In the genomic region with DNA sequence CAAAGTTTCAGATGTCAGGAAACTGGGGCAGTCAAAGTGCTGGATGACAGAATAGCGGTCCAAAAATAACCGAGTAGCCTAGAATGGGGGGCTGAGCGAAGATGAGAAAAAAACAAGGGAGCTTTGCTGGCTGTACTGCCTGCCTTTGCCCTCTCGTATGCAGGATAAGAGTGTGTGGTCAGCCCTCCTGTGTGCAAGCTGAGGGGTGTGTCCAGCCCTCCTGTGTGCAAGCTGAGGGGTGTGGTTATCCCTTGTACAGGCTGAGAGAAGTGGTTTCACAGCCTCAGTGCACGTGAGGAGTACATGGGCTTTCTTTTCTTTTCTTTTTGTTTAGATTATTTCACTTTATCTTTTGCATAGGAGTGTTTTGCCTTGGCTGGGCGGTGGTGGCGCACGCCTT, we compare ENCODE assay signal across 15 mouse cellular contexts. TPM values are rescaled to one million over a fixed set of nuclear protein-coding genes. Genes with fewer than 3 reads are reported as not detected.
DNase-seq lines count a peak whose midpoint lies in the region; ATAC-seq and TF ChIP-seq lines count a peak whose summit lies in the region.
"Had no signal": no experiment of that assay in that cellular context is flagged by ENCODE, and none has a peak within 500 bp of the region (broad histone marks: within the 10 kb centered on the region; RNA-seq: fewer than 3 reads in every experiment).

No protein-coding gene starts in this region.

- H3K4me3 ChIP-seq in gastrocnemius, adult 2 months, result no peak overlapping the region
- H3K4me3 ChIP-seq in liver, postnatal 0 days (ENCODE audit: low read depth, low read length), result no peak overlapping the region
- H3K4me3 ChIP-seq in MEL (ENCODE audit: control insufficient read depth in 1 of 2, insufficient read depth in 1 of 2, low read depth in 2 of 2, low read length in 2 of 2), result no peak overlapping the region
- H3K4me3 ChIP-seq in megakaryocyte, embryonic 14.5 days (replicated peaks), result peak overlapping the region; percentile 20
- H3K4me3 ChIP-seq: limb, embryonic 12.5 days had no signal

- WGBS in liver, postnatal 0 days (ENCODE audit: insufficient replicate concordance), result 56% methylated on average over 8 of the region's 8 CpGs

- H3K27ac ChIP-seq in gastrocnemius, adult 2 months, result no peak overlapping the region; the same call in 1 of the 2 replicates
- no peak overlapping the region for H3K27ac ChIP-seq in liver, postnatal 0 days (ENCODE audit: low read depth)
- no peak overlapping the region for H3K27ac ChIP-seq in MEL (ENCODE audit: control insufficient read depth, low read depth, low read length)
- H3K27ac ChIP-seq: limb, embryonic 12.5 days; macrophage had no signal

- TF ChIP-seq POLR2A in MEL (IDR thresholded peaks at IDR 0.05; ENCODE audit: control insufficient read depth in 1 of 2, insufficient read depth in 1 of 2, low read depth in 1 of 2, low read length in 2 of 2, poor library complexity in 1 of 2), result no peak

- no peaks in the 10 kb centered on the region for H3K9me3 ChIP-seq in liver, postnatal 0 days (ENCODE audit: low read length)
- no peaks in the 10 kb centered on the region for H3K9me3 ChIP-seq in MEL (replicated peaks; ENCODE audit: insufficient read depth, low read length)
- no peaks in the 10 kb centered on the region for H3K9me3 ChIP-seq in megakaryocyte, embryonic 14.5 days
- H3K9me3 ChIP-seq: limb, embryonic 12.5 days had no signal

- intact Hi-C loops in gastrocnemius, adult 2 months (cut with DNase I), result no loop called here

- H3K9ac ChIP-seq in liver, postnatal 0 days (replicated peaks), result no peak overlapping the region
- no peak overlapping the region for H3K9ac ChIP-seq in MEL (ENCODE audit: control insufficient read depth, low read depth, low read length, poor library complexity, severe bottlenecking)
- H3K9ac ChIP-seq: limb, embryonic 12.5 days had no signal

- H3K79me2 ChIP-seq in MEL (ENCODE audit: control insufficient read depth, insufficient read depth, low read length, poor library complexity), result no peaks in the 10 kb centered on the region

- no peak for TF ChIP-seq RAD21 in MEL (IDR thresholded peaks at IDR 0.05; ENCODE audit: low read depth, low read length)

- H3K36me3 ChIP-seq in liver, postnatal 0 days (replicated peaks; ENCODE audit: insufficient read depth, low read length), result no peaks in the 10 kb centered on the region
- H3K36me3 ChIP-seq in MEL (ENCODE audit: control insufficient read depth in 1 of 2, insufficient read depth in 2 of 2, low read length in 2 of 2), result no peaks in the 10 kb centered on the region
- H3K36me3 ChIP-seq in megakaryocyte, embryonic 14.5 days (replicated peaks; ENCODE audit: low read length), result no peaks in the 10 kb centered on the region
- H3K36me3 ChIP-seq: limb, embryonic 12.5 days had no signal

- no peak for TF ChIP-seq EP300 in liver, postnatal 0 days (IDR thresholded peaks at IDR 0.05; ENCODE audit: low read depth)
- TF ChIP-seq EP300 in MEL (IDR thresholded peaks at IDR 0.05; ENCODE audit: low read depth in 1 of 2, low read length in 2 of 2), result no peak

- H3K27me3 ChIP-seq in liver, postnatal 0 days (ENCODE audit: insufficient read depth, low read length), result no peaks in the 10 kb centered on the region
- no peaks in the 10 kb centered on the region for H3K27me3 ChIP-seq in MEL (ENCODE audit: control insufficient read depth in 1 of 2, insufficient read depth in 2 of 2, low read length in 2 of 2)
- peaks cover 2% of the 10 kb centered on the region for H3K27me3 ChIP-seq in megakaryocyte, embryonic 14.5 days (replicated peaks)
- H3K27me3 ChIP-seq: limb, embryonic 12.5 days had no signal

- DNase-seq in gastrocnemius, adult 2 months, result peak; percentile 34
- no peak for DNase-seq in gastrocnemius, postnatal 10 days
- no peak for DNase-seq in liver, postnatal 0 days
- DNase-seq in liver (no peak), MEL (ENCODE audit: low read depth, low spot score) (no peak)
- no peak for DNase-seq in right cerebral cortex, postnatal 4 days
- DNase-seq in embryo, embryonic 10.5 days (ENCODE audit: low spot score), result no peak
- DNase-seq: B cell, adult 2 months; cerebellum, adult 2 months; embryo, embryonic 11 days; kidney, adult 11 months; thymus, adult 18-20 months had no signal

- TF ChIP-seq CTCF in gastrocnemius, adult 2 months (IDR thresholded peaks at IDR 0.05), result no peak
- TF ChIP-seq CTCF in liver, postnatal 0 days (IDR thresholded peaks at IDR 0.05; ENCODE audit: low read depth), result no peak
- no peak for TF ChIP-seq CTCF in MEL (IDR thresholded peaks at IDR 0.05 in 2 of 3, conservative IDR thresholded peaks at IDR 0.05 in 1 of 3; ENCODE audit: control insufficient read depth in 1 of 3, insufficient read depth in 1 of 3, low read depth in 2 of 3, low read length in 3 of 3, poor library complexity in 1 of 3, severe bottlenecking in 1 of 3)

- H3K4me1 ChIP-seq in liver, postnatal 0 days (ENCODE audit: insufficient read depth), result no peaks in the 10 kb centered on the region
- H3K4me1 ChIP-seq in MEL (ENCODE audit: control insufficient read depth in 1 of 2, insufficient read depth in 2 of 2, low read length in 2 of 2), result no peaks in the 10 kb centered on the region; a peak in 2 of 4 replicates
- peaks cover 39% of the 10 kb centered on the region for H3K4me1 ChIP-seq in megakaryocyte, embryonic 14.5 days

- peak; percentile 38 for ATAC-seq in liver, postnatal 0 days

- H3K4me2 ChIP-seq in liver, postnatal 0 days (ENCODE audit: low read depth, low read length), result no peak overlapping the region
- H3K4me2 ChIP-seq: limb, embryonic 12.5 days had no signal

TF ChIP-seq in MEL, 35 proteins besides CTCF, POLR2A, EP300 and RAD21:
- TF ChIP-seq JUND (IDR thresholded peaks at IDR 0.05; ENCODE audit: low read depth, low read length), result no peak
- TF ChIP-seq BHLHE40 (IDR thresholded peaks at IDR 0.05; ENCODE audit: borderline replicate concordance, low read depth, low read length), result peak; percentile 38; the same call in 1 of the 2 replicates

RNA-seq across cellular contexts. Expression of a gene that starts 22.6 kb away (rescaled TPM):
- total RNA-seq in gastrocnemius, adult 2 months (2021), result under 1 TPM; 0.17 to 0.41 TPM
- total RNA-seq in gastrocnemius, postnatal 10 days (2021), result 1 to 10 TPM; 2.7 to 3.9 TPM
- polyA plus RNA-seq in liver, postnatal 0 days (2015; fragmentation: Nextera tagmentation; extraction: Ambion mirVana), result 3.3 and 4.4 TPM in 2 replicates
- 10.9 and 13.4 TPM in 2 replicates for total RNA-seq in MEL (2012; rRNA removed)
- polyA plus RNA-seq in MEL (2012; ENCODE audit: insufficient read depth in 1 of 2, insufficient read length in 2 of 2, low read depth in 1 of 2, low replicate concordance in 2 of 2, missing spikeins in 1 of 2), result 10 to 100 TPM in 1 of 2 experiments, not detected in 1; 10.7 TPM
- polyA plus RNA-seq in megakaryocyte, embryonic 14.5 days (2012; ENCODE audit: insufficient read depth, low replicate concordance), result 2.3 and 4.1 TPM in 2 replicates

RNA-seq across cellular contexts. Expression of a gene that starts 33.2 kb away (rescaled TPM):
- 10 to 100 TPM; 15.5 to 20.1 TPM for total RNA-seq in gastrocnemius, adult 2 months (2021)
- 10 to 100 TPM; 26.5 to 30.5 TPM for total RNA-seq in gastrocnemius, postnatal 10 days (2021)
- 2.7 and 2.9 TPM in 2 replicates for polyA plus RNA-seq in liver, postnatal 0 days (2015; fragmentation: Nextera tagmentation; extraction: Ambion mirVana)
- 66.8 and 75.4 TPM in 2 replicates for total RNA-seq in MEL (2012; rRNA removed)
- polyA plus RNA-seq in MEL (2012; ENCODE audit: insufficient read depth in 1 of 2, insufficient read length in 2 of 2, low read depth in 1 of 2, low replicate concordance in 2 of 2, missing spikeins in 1 of 2), result 100 to 1,000 TPM in 1 of 2 experiments, not detected in 1; 150 TPM
- polyA plus RNA-seq in megakaryocyte, embryonic 14.5 days (2012; ENCODE audit: insufficient read depth, low replicate concordance), result 164 and 277 TPM in 2 replicates

RNA-seq across cellular contexts. Expression of a gene that starts 54.5 kb away (rescaled TPM):
- total RNA-seq in gastrocnemius, adult 2 months (2021), result 1 to 10 TPM; 3.0 to 3.5 TPM
- 10 to 100 TPM in 1 of 2 experiments, 1 to 10 TPM in 1; 8.2 to 11.8 TPM for total RNA-seq in gastrocnemius, postnatal 10 days (2021)
- 0.19 and 0.33 TPM in 2 replicates for polyA plus RNA-seq in liver, postnatal 0 days (2015; fragmentation: Nextera tagmentation; extraction: Ambion mirVana)
- 2.7 TPM in 2 replicates for total RNA-seq in MEL (2012; rRNA removed)
- 10 to 100 TPM in 1 of 2 experiments, not detected in 1; 24.6 TPM for polyA plus RNA-seq in MEL (2012; ENCODE audit: insufficient read depth in 1 of 2, insufficient read length in 2 of 2, low read depth in 1 of 2, low replicate concordance in 2 of 2, missing spikeins in 1 of 2)
- polyA plus RNA-seq in megakaryocyte, embryonic 14.5 days (2012; ENCODE audit: insufficient read depth, low replicate concordance), result 3.0 and 4.4 TPM in 2 replicates

RNA-seq across cellular contexts. Expression of a gene that starts 56.2 kb away (rescaled TPM):
- 100 to 1,000 TPM in 1 of 2 experiments, 10 to 100 TPM in 1; 93.8 to 104 TPM for total RNA-seq in gastrocnemius, adult 2 months (2021)
- 10 to 100 TPM; 87.9 to 91.1 TPM for total RNA-seq in gastrocnemius, postnatal 10 days (2021)
- 83.4 and 87.1 TPM in 2 replicates for polyA plus RNA-seq in liver, postnatal 0 days (2015; fragmentation: Nextera tagmentation; extraction: Ambion mirVana)
- total RNA-seq in MEL (2012; rRNA removed), result 54.2 and 66.8 TPM in 2 replicates
- polyA plus RNA-seq in MEL (2012; ENCODE audit: insufficient read depth in 1 of 2, insufficient read length in 2 of 2, low read depth in 1 of 2, low replicate concordance in 2 of 2, missing spikeins in 1 of 2), result 100 to 1,000 TPM in 1 of 2 experiments, not detected in 1; 220 TPM
- 396 and 1,059 TPM in 2 replicates for polyA plus RNA-seq in megakaryocyte, embryonic 14.5 days (2012; ENCODE audit: insufficient read depth, low replicate concordance)
